Mouse (Mus musculus) ES-Bruce4 (cell line): ENCODE data around the gene Pja2. TPM values are rescaled to one million over a fixed set of nuclear protein-coding genes. Genes with fewer than 3 reads are reported as not detected.

ENCODE experiments used
- H3K27ac ChIP-seq: 2 replicates; pipeline ENCODE4 v1.5.1; 2012; ENCODE audit warnings: low read length, inconsistent platforms; ENCODE audit not compliant: insufficient read depth
- H3K27me3 ChIP-seq: 2 replicates; pipeline ENCODE4 v1.6.1; 2012; ENCODE audit warnings: mild to moderate bottlenecking, low read length, inconsistent platforms; ENCODE audit not compliant: control insufficient read depth, poor library complexity, insufficient read depth, severe bottlenecking
- H3K36me3 ChIP-seq: 2 replicates; pipeline ENCODE4 v1.6.1; 2012; ENCODE audit warnings: inconsistent platforms, mild to moderate bottlenecking, low read length, moderate library complexity; ENCODE audit not compliant: control insufficient read depth, poor library complexity, insufficient read depth, severe bottlenecking
- H3K4me1 ChIP-seq: one replicate; pipeline ENCODE4 v1.8.1; 2011; ENCODE audit warnings: low read length; ENCODE audit not compliant: control insufficient read depth, insufficient read depth
- H3K4me3 ChIP-seq: 2 replicates; pipeline ENCODE4 v1.5.1; 2011; ENCODE audit warnings: low read depth, mild to moderate bottlenecking, low read length
- H3K9ac ChIP-seq: 2 replicates; pipeline ENCODE4 v1.6.1; 2012; ENCODE audit warnings: low read depth, mild to moderate bottlenecking, inconsistent platforms; ENCODE audit not compliant: poor library complexity, severe bottlenecking
- H3K9me3 ChIP-seq: replicated peaks from 2 replicates; pipeline ENCODE4 v1.6.1; 2012; ENCODE audit warnings: mild to moderate bottlenecking, low read length, inconsistent platforms; ENCODE audit not compliant: control insufficient read depth, poor library complexity, insufficient read depth, severe bottlenecking
- CTCF ChIP-seq: IDR thresholded peaks from one replicate; pipeline ENCODE4 v1.8.1; 2011; ENCODE audit warnings: low read depth, low read length
- EP300 ChIP-seq: IDR thresholded peaks from 2 replicates; pipeline ENCODE4 v1.6.1; 2011; ENCODE audit warnings: low read depth, low read length; ENCODE audit not compliant: insufficient read depth
- POLR2A ChIP-seq: IDR thresholded peaks from one replicate; pipeline ENCODE4 v1.8.1; 2011; ENCODE audit warnings: low read length; ENCODE audit not compliant: insufficient read depth
- polyA plus RNA-seq: library from polyadenylated mRNA; stranded (reverse); fragments of >200 nt; gene quantifications from 2 replicates; pipeline ENCODE4 v1.2.4, GENCODE M21; 2011; ENCODE audit warnings: low read depth; ENCODE audit not compliant: missing spikeins, insufficient read depth, insufficient read length

Pja2 gene
- polyA plus RNA-seq, 1 experiment: 42.6 TPM

- Histone ChIP-seq H3K27ac (no peak overlapping the region), H3K36me3 (no peaks in the 10 kb centered on the region)
Measured at GRCm38 (mm10) chr17:64277649-64278212, 54.0 kb downstream of the Pja2 start.

GRCm38 (mm10) chr17:64276666-64277065, 55.0 kb downstream of the Pja2 start:
- Histone ChIP-seq H3K27me3 (no peaks in the 10 kb centered on the region), H3K36me3 (no peaks in the 10 kb centered on the region), H3K27ac (no peak overlapping the region), H3K9me3 (no peaks in the 10 kb centered on the region), H3K9ac (no peak overlapping the region), H3K4me3 (no peak overlapping the region), H3K4me1 (peaks cover 2% of the 10 kb centered on the region)
- TF ChIP-seq EP300 (no peak), CTCF (no peak), POLR2A (no peak)

More at GRCm38 (mm10) chr17:64277649-64278212, 54.0 kb downstream of the Pja2 start:
- H3K4me1 ChIP-seq: peaks cover 2% of the 10 kb centered on the region
- no peak for TF ChIP-seq CTCF
- TF ChIP-seq EP300: no peak
- no peak for TF ChIP-seq POLR2A
- H3K9ac ChIP-seq: no peak overlapping the region
- H3K4me3 ChIP-seq: no peak overlapping the region
- no peaks in the 10 kb centered on the region for H3K27me3 ChIP-seq
- H3K9me3 ChIP-seq: no peaks in the 10 kb centered on the region

- no peak for TF ChIP-seq POLR2A
- Histone ChIP-seq H3K4me3 (no peak overlapping the region), H3K27me3 (no peaks in the 10 kb centered on the region), H3K4me1 (peaks cover 2% of the 10 kb centered on the region), H3K27ac (no peak overlapping the region), H3K9ac (no peak overlapping the region), H3K9me3 (no peaks in the 10 kb centered on the region), H3K36me3 (no peaks in the 10 kb centered on the region)
Measured at GRCm38 (mm10) chr17:64275188-64275587, 56.5 kb downstream of the Pja2 start.

- Histone ChIP-seq H3K36me3 (no peaks in the 10 kb centered on the region), H3K27me3 (no peaks in the 10 kb centered on the region), H3K9me3 (no peaks in the 10 kb centered on the region), H3K4me3 (no peak overlapping the region), H3K9ac (no peak overlapping the region), H3K27ac (no peak overlapping the region), H3K4me1 (peaks cover 2% of the 10 kb centered on the region)
- TF ChIP-seq POLR2A: no peak
- no peak for TF ChIP-seq EP300
- TF ChIP-seq CTCF: no peak
Measured at GRCm38 (mm10) chr17:64274341-64275105, 57.2 kb downstream of the Pja2 start.

- no peak overlapping the region for H3K4me3 ChIP-seq
- H3K27ac ChIP-seq: no peak overlapping the region
- TF ChIP-seq POLR2A (no peak), EP300 (no peak), CTCF (no peak)
- peaks cover 11% of the 10 kb centered on the region for H3K9me3 ChIP-seq
- H3K9ac ChIP-seq: no peak overlapping the region
- no peaks in the 10 kb centered on the region for H3K4me1 ChIP-seq
- H3K36me3 ChIP-seq: no peaks in the 10 kb centered on the region
- no peaks in the 10 kb centered on the region for H3K27me3 ChIP-seq
Measured at GRCm38 (mm10) chr17:64260571-64260970, 71.1 kb downstream of the Pja2 start.

- Histone ChIP-seq H3K4me1 (no peaks in the 10 kb centered on the region), H3K9ac (no peak overlapping the region), H3K27ac (no peak overlapping the region), H3K4me3 (no peak overlapping the region), H3K27me3 (no peaks in the 10 kb centered on the region), H3K9me3 (no peaks in the 10 kb centered on the region), H3K36me3 (no peaks in the 10 kb centered on the region)
- no peak for TF ChIP-seq POLR2A
- no peak for TF ChIP-seq CTCF
- no peak for TF ChIP-seq EP300
Measured at GRCm38 (mm10) chr17:64248246-64248645, 83.5 kb downstream of the Pja2 start.
